Mouse (Mus musculus): ENCODE data around the gene Glt1d1. TPM values are rescaled to one million over a fixed set of nuclear protein-coding genes. Genes with fewer than 3 reads are reported as not detected.

Gene Glt1d1
- total RNA-seq, 2 experiments from 2014 or later: 20.6 to 26.7 TPM

- no peak for DNase-seq
These were observed 1.1 kb downstream of the Glt1d1 start for GRCm38 (mm10) chr5:127633188-127633587.

GRCm38 (mm10) chr5:127633666-127634065, 1.6 kb downstream of the Glt1d1 start:
- DNase-seq: no peak

GRCm38 (mm10) chr5:127637622-127638021, 5.6 kb downstream of the Glt1d1 start:
- no peak for DNase-seq

GRCm38 (mm10) chr5:127638177-127638576, 6.1 kb downstream of the Glt1d1 start:
- DNase-seq: no peak

- no peak for DNase-seq
These were observed 7.1 kb downstream of the Glt1d1 start for GRCm38 (mm10) chr5:127639067-127639605.

GRCm38 (mm10) chr5:127639635-127640034, 7.6 kb downstream of the Glt1d1 start:
- no peak for DNase-seq

- DNase-seq: no peak
These were observed 8.3 kb downstream of the Glt1d1 start for GRCm38 (mm10) chr5:127640359-127640758.

- DNase-seq: no peak
These were observed 9.3 kb downstream of the Glt1d1 start for GRCm38 (mm10) chr5:127641185-127641958.

GRCm38 (mm10) chr5:127648046-127648445, 16.0 kb downstream of the Glt1d1 start:
- peak in 1 of 2 experiments; percentile 13 for DNase-seq

GRCm38 (mm10) chr5:127649077-127649476, 17.0 kb downstream of the Glt1d1 start:
- no peak for DNase-seq

GRCm38 (mm10) chr5:127658257-127658656, 26.2 kb downstream of the Glt1d1 start:
- no peak for DNase-seq

- no peak for DNase-seq
These were observed 27.2 kb downstream of the Glt1d1 start for GRCm38 (mm10) chr5:127659312-127659711.

- DNase-seq: no peak
These were observed 28.2 kb downstream of the Glt1d1 start for GRCm38 (mm10) chr5:127660267-127660666.

GRCm38 (mm10) chr5:127660979-127661378, 28.9 kb downstream of the Glt1d1 start:
- DNase-seq: no peak

GRCm38 (mm10) chr5:127673913-127674312, 41.9 kb downstream of the Glt1d1 start:
- no peak for DNase-seq

- DNase-seq: no peak
These were observed 45.5 kb downstream of the Glt1d1 start for GRCm38 (mm10) chr5:127677561-127677960.

- no peak for DNase-seq
These were observed 46.4 kb downstream of the Glt1d1 start for GRCm38 (mm10) chr5:127678501-127678900.

GRCm38 (mm10) chr5:127688568-127689170, 56.6 kb downstream of the Glt1d1 start:
- DNase-seq: no peak

- no peak for DNase-seq
These were observed 59.0 kb downstream of the Glt1d1 start for GRCm38 (mm10) chr5:127691085-127691484.

GRCm38 (mm10) chr5:127691581-127691980, 59.5 kb downstream of the Glt1d1 start:
- DNase-seq: no peak

GRCm38 (mm10) chr5:127695898-127696297, 63.8 kb downstream of the Glt1d1 start:
- DNase-seq: no peak

GRCm38 (mm10) chr5:127696602-127697001, 64.5 kb downstream of the Glt1d1 start:
- DNase-seq: no peak

GRCm38 (mm10) chr5:127698525-127698924, 66.5 kb downstream of the Glt1d1 start:
- DNase-seq: no peak

GRCm38 (mm10) chr5:127699679-127700078, 67.6 kb downstream of the Glt1d1 start:
- DNase-seq: no peak

Data from layer of hippocampus, postnatal 36 days (tissue).